In the genomic region with DNA sequence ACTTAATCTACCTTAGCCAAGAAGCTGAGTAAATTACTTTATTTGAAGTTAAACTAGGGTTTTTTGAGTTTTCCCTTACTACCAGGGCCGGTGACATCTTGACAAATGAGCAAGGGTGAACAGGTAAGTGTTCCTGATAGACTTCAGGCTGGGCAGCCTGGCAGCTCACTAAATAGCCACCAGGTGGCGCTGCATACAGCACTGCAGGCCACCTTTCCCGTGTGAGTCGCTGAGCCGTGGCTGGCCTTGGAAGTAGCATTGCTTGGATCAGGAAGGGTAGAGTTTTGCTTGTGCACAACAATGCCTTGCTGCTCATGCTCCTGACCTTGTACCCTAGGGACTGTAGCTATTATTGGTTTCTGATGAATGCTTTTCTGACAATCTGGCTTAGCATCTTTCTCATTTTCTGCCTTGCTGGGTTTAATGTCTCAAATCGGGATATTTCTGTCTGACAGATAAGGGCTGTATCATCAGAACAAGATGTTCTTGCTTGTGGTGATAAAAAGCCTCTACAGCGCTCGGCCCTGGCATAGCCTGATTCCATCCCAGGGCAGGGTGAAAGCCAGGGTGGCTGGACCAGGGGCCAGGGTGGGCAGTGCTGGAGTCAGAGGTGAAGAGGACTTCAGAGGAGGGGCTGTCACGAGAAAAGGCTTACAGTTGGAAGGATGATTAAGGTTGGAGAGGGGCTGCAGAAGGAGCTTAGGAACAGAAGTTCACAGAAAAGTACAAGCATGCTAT, we compare ENCODE assay signal across 9 mouse cellular contexts. TPM values are rescaled to one million over a fixed set of nuclear protein-coding genes. Genes with fewer than 3 reads are reported as not detected.
DNase-seq lines count a peak whose midpoint lies in the region; ATAC-seq and TF ChIP-seq lines count a peak whose summit lies in the region.
"Had no signal": no experiment of that assay in that cellular context is flagged by ENCODE, and none has a peak within 500 bp of the region (broad histone marks: within the 10 kb centered on the region; RNA-seq: fewer than 3 reads in every experiment).

No protein-coding gene starts in this region.

- H3K4me1 ChIP-seq in E14TG2a.4 (replicated peaks; ENCODE audit: low read depth, low read length), result peaks cover 4% of the 10 kb centered on the region; the same call in 1 of the 2 replicates
- no peaks in the 10 kb centered on the region for H3K4me1 ChIP-seq in lung, embryonic 14.5 days (ENCODE audit: insufficient read depth)
- H3K4me1 ChIP-seq in thymus, adult 2 months (replicated peaks; ENCODE audit: control insufficient read depth, insufficient read depth, low read length), result no peaks in the 10 kb centered on the region

- H3K9me3 ChIP-seq in E14TG2a.4 (ENCODE audit: low read length), result no peaks in the 10 kb centered on the region
- no peaks in the 10 kb centered on the region for H3K9me3 ChIP-seq in lung, embryonic 14.5 days (ENCODE audit: low read depth, low read length)

- DNase-seq in c-Kit-positive CD71-negative TER-119-negative erythroid progenitor cells, embryonic 14.5 days (ENCODE audit: low read depth), result peak; percentile 45
- DNase-seq in fibroblast of lung, adult 2 months (ENCODE audit: low read depth), result peak; percentile 28
- DNase-seq in heart, postnatal 36 days, result peak; percentile 71 to 77
- peak; percentile 38 for DNase-seq in large intestine, adult 2 months (ENCODE audit: low read depth, low spot score)
- DNase-seq in lung, embryonic 14.5 days, result peak; percentile 91
- peak; percentile 45 for DNase-seq in ovary, adult 18-20 months (ENCODE audit: low spot score)
- peak; percentile 50 for DNase-seq in thymus, adult 2 months

- ATAC-seq in lung, embryonic 14.5 days (ENCODE audit: insufficient read depth), result peak; percentile 43

- H3K27me3 ChIP-seq in E14TG2a.4 (ENCODE audit: insufficient read depth, low read length), result 0 out of 2 replicates have a peak, but pooled peaks cover 6% of the 10 kb centered on the region
- no peaks in the 10 kb centered on the region for H3K27me3 ChIP-seq in lung, embryonic 14.5 days (ENCODE audit: insufficient read depth, low read length)
- H3K27me3 ChIP-seq in thymus, adult 2 months (ENCODE audit: control insufficient read depth, insufficient read depth, low read length), result no peaks in the 10 kb centered on the region

- WGBS in large intestine, adult 2 months, result 33% methylated on average over 9 of the region's 9 CpGs
- WGBS in lung, embryonic 14.5 days, result 21% methylated on average over 9 of the region's 9 CpGs
- 32% methylated on average over 9 of the region's 9 CpGs for WGBS in thymus, adult 2 months

- H3K4me3 ChIP-seq in E14TG2a.4 (replicated peaks; ENCODE audit: low read length), result no peak overlapping the region
- H3K4me3 ChIP-seq in lung, embryonic 14.5 days (ENCODE audit: low read depth, low read length), result no peak overlapping the region
- H3K4me3 ChIP-seq in thymus, adult 2 months (ENCODE audit: control insufficient read depth, insufficient read depth, low read length), result no peak overlapping the region
- H3K4me3 ChIP-seq: erythroblast, embryonic 14.5 days had no signal

- H3K9ac ChIP-seq in lung, embryonic 14.5 days, result no peak overlapping the region

- intact Hi-C loops in heart, postnatal 36 days (cut with DNase I), result loop anchor here (1.0 to 10.0 kb wide), 3 partner anchors 75 to 421 kb away; no protein-coding TSS in a partner anchor

- H3K36me3 ChIP-seq in E14TG2a.4 (ENCODE audit: insufficient read depth, low read length), result no peaks in the 10 kb centered on the region
- no peaks in the 10 kb centered on the region for H3K36me3 ChIP-seq in lung, embryonic 14.5 days (ENCODE audit: insufficient read depth)
- H3K36me3 ChIP-seq in thymus, adult 2 months (ENCODE audit: control insufficient read depth, insufficient read depth, low read length), result no peaks in the 10 kb centered on the region

- H3K4me2 ChIP-seq in lung, embryonic 14.5 days, result no peak overlapping the region

- H3K27ac ChIP-seq in lung, embryonic 14.5 days (ENCODE audit: low read depth), result no peak overlapping the region
- H3K27ac ChIP-seq in thymus, adult 2 months (ENCODE audit: control insufficient read depth, insufficient read depth, low read length), result no peak overlapping the region

- TF ChIP-seq POLR2A in thymus, adult 2 months (IDR thresholded peaks at IDR 0.05; ENCODE audit: control insufficient read depth, extremely low read depth, insufficient read depth, low read length, poor library complexity), result no peak

- TF ChIP-seq CTCF in E14TG2a.4 (conservative IDR thresholded peaks at IDR 0.05; ENCODE audit: low read length), result peak; percentile 91
- peak; percentile 98 for TF ChIP-seq CTCF in lung, embryonic 14.5 days (IDR thresholded peaks at IDR 0.05; ENCODE audit: low read depth)
- peak; percentile 83 for TF ChIP-seq CTCF in thymus, adult 2 months (IDR thresholded peaks at IDR 0.05; ENCODE audit: borderline replicate concordance, control insufficient read depth, extremely low read depth, insufficient read depth, low read length, poor library complexity)

RNA-seq across cellular contexts. Expression of a gene that starts 58.4 kb away (rescaled TPM):
- total RNA-seq in heart, postnatal 36 days (2021), result under 1 TPM; 0.24 to 0.39 TPM
- 1.0 and 1.3 TPM in 2 replicates for polyA plus RNA-seq in large intestine, adult 2 months (2012; rRNA removed)
- polyA plus RNA-seq in lung, embryonic 14.5 days (2014; fragmentation: Nextera tagmentation; extraction: Ambion mirVana), result 0.23 TPM in 1 of 2 replicates, not detected in the other
- 0.05 and 0.09 TPM in 2 replicates for polyA plus RNA-seq in thymus, adult 2 months (2012; rRNA removed)
- polyA plus RNA-seq: erythroblast, embryonic 14.5 days had no signal

Comparison
In these comparisons a context has a peak if more than half of its experiments do, and no peak if none do; other contexts are left out.
1. DNase-seq: peak in every context shown above with its lines; median percentile 91 in lung, embryonic 14.5 days; 74 in heart, postnatal 36 days; 50 in thymus, adult 2 months; 45 in c-Kit-positive CD71-negative TER-119-negative erythroid progenitor cells, embryonic 14.5 days; 45 in ovary, adult 18-20 months; 38 in large intestine, adult 2 months; 28 in fibroblast of lung, adult 2 months.